Mouse (Mus musculus) liver, adult (tissue): Measurements from ENCODE around the gene Ddx46.

Source experiments
- GATA4 ChIP-seq: IDR thresholded peaks from 2 replicates; pipeline ENCODE4 v1.6.1; 2014; ENCODE audit warnings: mild to moderate bottlenecking, low read length; ENCODE audit not compliant: insufficient replicate concordance

Ddx46 gene

GRCm38 (mm10) chr13:55620275-55620674 lies 14.6 kb upstream of the Ddx46 start:
- no peak for TF ChIP-seq GATA4

- no peak for TF ChIP-seq GATA4
Measured at GRCm38 (mm10) chr13:55622649-55623541, 11.9 kb upstream of the Ddx46 start, which contains the start of gene Caml. Gene Caml (plus strand): TSS chr13:55623005.

GRCm38 (mm10) chr13:55635146-55635571 lies 332 bp downstream of the Ddx46 start:
- no peak for TF ChIP-seq GATA4

GRCm38 (mm10) chr13:55636185-55636983 lies 1.6 kb downstream of the Ddx46 start:
- TF ChIP-seq GATA4: no peak

- TF ChIP-seq GATA4: no peak
Measured at GRCm38 (mm10) chr13:55644525-55644924, 9.7 kb downstream of the Ddx46 start.

GRCm38 (mm10) chr13:55650098-55650497 lies 15.3 kb downstream of the Ddx46 start:
- no peak for TF ChIP-seq GATA4

GRCm38 (mm10) chr13:55650980-55651379 lies 16.2 kb downstream of the Ddx46 start:
- TF ChIP-seq GATA4: no peak

GRCm38 (mm10) chr13:55668550-55668949 lies 33.7 kb downstream of the Ddx46 start:
- TF ChIP-seq GATA4: no peak

GRCm38 (mm10) chr13:55672711-55673110 lies 37.9 kb downstream of the Ddx46 start:
- TF ChIP-seq GATA4: no peak

GRCm38 (mm10) chr13:55677364-55677763 lies 42.5 kb downstream of the Ddx46 start:
- no peak for TF ChIP-seq GATA4

GRCm38 (mm10) chr13:55682201-55682600 lies 47.4 kb downstream of the Ddx46 start:
- TF ChIP-seq GATA4: no peak

- no peak for TF ChIP-seq GATA4
Measured at GRCm38 (mm10) chr13:55683581-55683980, 48.8 kb downstream of the Ddx46 start.

GRCm38 (mm10) chr13:55686107-55686633 lies 51.3 kb downstream of the Ddx46 start:
- no peak for TF ChIP-seq GATA4

GRCm38 (mm10) chr13:55687927-55688602 lies 53.2 kb downstream of the Ddx46 start:
- no peak for TF ChIP-seq GATA4
